Mouse (Mus musculus): ENCODE results near the gene Ddx51. TPM values are rescaled to one million over a fixed set of nuclear protein-coding genes. Genes with fewer than 3 reads are reported as not detected.

Gene Ddx51
- total and polyA plus RNA-seq, 2 experiments from 2014 or later, result 9.4 to 11.8 TPM

- Histone ChIP-seq H3K27me3 (ENCODE audit: insufficient read depth, low read length) (no peaks in the 10 kb centered on the region), H3K4me3 (ENCODE audit: low read length) (no peak overlapping the region), H3K9ac (replicated peaks; ENCODE audit: low read length) (no peak overlapping the region), H3K9me3 (ENCODE audit: low read length) (no peaks in the 10 kb centered on the region), H3K4me2 (ENCODE audit: low read depth, low read length) (no peak overlapping the region), H3K27ac (no peak overlapping the region), H3K36me3 (ENCODE audit: insufficient read depth, low read length) (peaks cover 77% of the 10 kb centered on the region), H3K4me1 (ENCODE audit: insufficient read depth, low read length) (no peaks in the 10 kb centered on the region)
- no peak for DNase-seq (ENCODE audit: low spot score)
- TF ChIP-seq CTCF (IDR thresholded peaks at IDR 0.05; ENCODE audit: low read depth), result no peak
- WGBS, result 92% methylated on average over 1 of the region's 1 CpGs
- no peak for ATAC-seq
Observed at GRCm38 (mm10) chr5:110704004-110704403, 50.8 kb downstream of the Ddx51 start.

DNA sequence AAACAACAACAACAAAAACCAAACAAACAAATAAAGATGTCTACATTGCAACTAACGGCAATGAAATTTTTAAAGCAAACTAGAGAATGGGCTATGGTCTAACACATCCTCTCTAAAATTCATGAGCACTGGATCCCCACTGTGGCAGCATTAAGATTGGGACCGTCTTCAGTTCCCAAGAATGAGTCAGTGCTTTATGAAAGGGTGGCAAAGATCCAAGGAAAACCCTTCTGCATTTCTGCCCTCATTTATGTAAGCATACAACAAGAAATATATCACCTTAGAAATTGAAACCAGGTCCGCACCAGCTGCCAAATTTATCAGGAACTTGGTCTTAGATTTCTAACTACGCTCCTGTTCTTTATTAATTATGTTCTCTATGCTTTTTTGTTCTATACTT lies 56.0 kb downstream of the Ddx51 start:
- WGBS, result 75% methylated on average over 4 of the region's 4 CpGs
- Histone ChIP-seq H3K9ac (replicated peaks; ENCODE audit: low read length) (no peak overlapping the region), H3K9me3 (ENCODE audit: low read length) (no peaks in the 10 kb centered on the region), H3K4me2 (ENCODE audit: low read depth, low read length) (no peak overlapping the region), H3K4me3 (ENCODE audit: low read length) (no peak overlapping the region), H3K4me1 (ENCODE audit: insufficient read depth, low read length) (no peaks in the 10 kb centered on the region), H3K36me3 (ENCODE audit: insufficient read depth, low read length) (peaks cover 40% of the 10 kb centered on the region), H3K27ac (no peak overlapping the region), H3K27me3 (ENCODE audit: insufficient read depth, low read length) (no peaks in the 10 kb centered on the region)
- DNase-seq (ENCODE audit: low spot score) (no peak), ATAC-seq (no peak)
- TF ChIP-seq CTCF (IDR thresholded peaks at IDR 0.05; ENCODE audit: low read depth), result no peak

Small RNAs within 50 kb of the gene (microRNA-seq; reads per million reads assigned to microRNA genes)
- 1.1 to 2.1 reads per million in 2 experiments for gene Mir7026

Other genes with a start within 250 kb of the Ddx51 start
- gene Fbrsl1, start 204.9 kb upstream of the Ddx51 start, total RNA-seq (2014; rRNA removed), result 38.0 and 41.1 TPM in 2 replicates
- gene Fbrsl1, start 204.9 kb upstream of the Ddx51 start, polyA plus RNA-seq (2015; fragmentation: Nextera tagmentation; extraction: Ambion mirVana), result 15.4 and 18.8 TPM in 2 replicates
- 26.7 and 27.8 TPM in 2 replicates for gene Galnt9, start 109.1 kb upstream of the Ddx51 start, total RNA-seq (2014; rRNA removed)
- gene Galnt9, start 109.1 kb upstream of the Ddx51 start, polyA plus RNA-seq (2015; fragmentation: Nextera tagmentation; extraction: Ambion mirVana), result 16.4 and 19.8 TPM in 2 replicates
- 31.8 and 42.8 TPM in 2 replicates for gene Noc4l, start within 50 bp of the Ddx51 start, total RNA-seq (2014; rRNA removed)
- gene Noc4l, start within 50 bp of the Ddx51 start, polyA plus RNA-seq (2015; fragmentation: Nextera tagmentation; extraction: Ambion mirVana), result 38.0 and 42.9 TPM in 2 replicates
- 63.3 and 66.6 TPM in 2 replicates for gene Ep400, start 117.3 kb downstream of the Ddx51 start, total RNA-seq (2014; rRNA removed)
- 28.8 and 35.0 TPM in 2 replicates for gene Ep400, start 117.3 kb downstream of the Ddx51 start, polyA plus RNA-seq (2015; fragmentation: Nextera tagmentation; extraction: Ambion mirVana)
- 14.1 and 15.0 TPM in 2 replicates for gene Pus1, start 127.2 kb downstream of the Ddx51 start, total RNA-seq (2014; rRNA removed)
- gene Pus1, start 127.2 kb downstream of the Ddx51 start, polyA plus RNA-seq (2015; fragmentation: Nextera tagmentation; extraction: Ambion mirVana), result 20.2 and 21.8 TPM in 2 replicates
- 53.9 and 60.8 TPM in 2 replicates for gene Ulk1, start 156.6 kb downstream of the Ddx51 start, total RNA-seq (2014; rRNA removed)
- gene Ulk1, start 156.6 kb downstream of the Ddx51 start, polyA plus RNA-seq (2015; fragmentation: Nextera tagmentation; extraction: Ambion mirVana), result 13.9 and 16.3 TPM in 2 replicates
- gene Hscb, start 186.3 kb downstream of the Ddx51 start, total RNA-seq (2014; rRNA removed), result 10.0 and 10.5 TPM in 2 replicates
- 12.0 and 16.4 TPM in 2 replicates for gene Hscb, start 186.3 kb downstream of the Ddx51 start, polyA plus RNA-seq (2015; fragmentation: Nextera tagmentation; extraction: Ambion mirVana)
- 5.5 and 5.6 TPM in 2 replicates for gene Chek2, start 186.5 kb downstream of the Ddx51 start, total RNA-seq (2014; rRNA removed)
- gene Chek2, start 186.5 kb downstream of the Ddx51 start, polyA plus RNA-seq (2015; fragmentation: Nextera tagmentation; extraction: Ambion mirVana), result 5.1 and 7.0 TPM in 2 replicates
- 41.9 and 49.8 TPM in 2 replicates for gene Ttc28, start 226.4 kb downstream of the Ddx51 start, total RNA-seq (2014; rRNA removed)
- gene Ttc28, start 226.4 kb downstream of the Ddx51 start, polyA plus RNA-seq (2015; fragmentation: Nextera tagmentation; extraction: Ambion mirVana), result 9.7 and 11.1 TPM in 2 replicates